Mouse (Mus musculus): ENCODE data around the gene Msh4.
"Not testable (repeated sequence)": the region's sequence is repeated elsewhere in the genome, so short reads cannot be mapped to it uniquely, and the experiment has no call there.

Msh4 gene

GRCm38 (mm10) chr3:153911882-153912440 is 6.0 kb upstream of the Msh4 start:
- in situ Hi-C loops (cut with MboI, MseI) = loop anchor here (10.0 to 25.0 kb wide), 3 partner anchors 1450 to 1700 kb away; partner anchors contain the start of genes Dnajb4 (in 2 of the 2) and Fubp1 (in 2 of the 2)

- in situ Hi-C loops (cut with MboI, MseI) = loop anchor here (10.0 to 25.0 kb wide), 3 partner anchors 1449 to 1699 kb away; partner anchors contain the start of genes Dnajb4 (in 2 of the 2) and Fubp1 (in 2 of the 2)
These were observed 5.4 kb upstream of the Msh4 start for GRCm38 (mm10) chr3:153911197-153911881.

DNA sequence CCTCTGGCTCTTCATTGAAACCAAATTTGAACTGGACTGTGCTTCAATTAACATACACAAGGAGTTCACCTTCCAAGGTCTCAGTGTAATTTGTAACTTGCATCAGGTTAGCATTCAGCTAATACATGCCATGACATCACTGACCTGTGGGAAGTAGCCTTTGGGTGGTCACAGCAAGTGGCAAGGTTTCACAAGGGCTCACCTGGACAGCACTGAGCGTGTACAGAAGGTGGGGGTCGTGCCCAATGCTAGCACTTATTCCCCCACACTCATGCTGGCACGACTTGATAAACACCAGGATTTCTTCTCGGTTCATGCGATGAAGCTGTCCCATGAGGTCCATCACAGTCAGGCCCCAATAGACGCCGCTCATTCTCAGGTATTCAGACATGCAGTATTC is 4.6 kb upstream of the Msh4 start:
- in situ Hi-C loops (cut with MboI, MseI) = loop anchor here (10.0 to 25.0 kb wide), 3 partner anchors 1448 to 1698 kb away; partner anchors contain the start of genes Dnajb4 (in 2 of the 2) and Fubp1 (in 2 of the 2)

GRCm38 (mm10) chr3:153908919-153909318 is 3.0 kb upstream of the Msh4 start:
- in situ Hi-C loops (cut with MboI, MseI) = loop anchor here (25.0 kb wide), 2 partner anchors 1447 to 1697 kb away; partner anchors contain the start of genes Dnajb4 (in 1 of the 2) and Fubp1 (in 1 of the 2)

DNA sequence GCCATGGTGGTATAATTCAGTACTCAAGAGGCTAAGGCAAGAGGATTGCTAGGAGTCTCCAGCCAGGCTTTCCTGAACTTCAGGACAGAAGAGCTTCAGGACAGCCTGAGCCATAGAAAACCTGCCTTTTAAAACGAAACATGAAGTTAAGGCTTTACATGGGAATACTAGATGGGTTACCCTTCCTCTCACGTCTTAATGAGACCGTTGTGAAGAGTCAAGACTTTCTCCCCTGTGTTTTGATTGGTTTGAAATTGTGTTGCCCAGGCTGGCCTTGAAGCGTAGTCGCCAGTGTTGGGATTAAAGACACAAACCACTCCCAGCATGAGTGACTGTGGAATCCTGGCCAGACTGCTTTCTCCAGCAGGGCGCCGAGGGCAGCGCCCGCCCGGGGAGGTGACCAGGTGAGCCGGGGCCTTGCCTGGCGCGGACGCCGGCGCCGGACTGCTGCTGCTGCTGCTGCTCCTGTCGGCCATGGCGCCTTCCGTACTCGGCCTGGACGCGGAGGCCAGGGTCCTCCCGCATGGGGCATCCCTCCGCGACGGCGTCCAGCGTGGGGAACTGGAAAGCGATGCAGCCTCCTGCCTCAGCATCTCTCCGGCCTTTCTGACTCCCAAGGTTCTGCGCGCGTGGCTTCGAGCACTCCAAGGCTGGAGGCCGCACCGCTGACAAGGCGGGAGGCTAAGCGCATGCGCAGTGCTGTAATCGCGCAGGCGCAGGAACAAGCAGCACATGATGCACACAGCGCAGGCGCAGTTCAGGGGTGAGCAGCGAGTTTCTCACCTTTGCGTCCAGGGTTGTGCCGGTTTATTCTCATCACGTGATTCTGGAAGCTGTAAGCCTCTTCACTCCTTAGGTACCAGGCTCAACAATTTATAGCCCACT is 445 bp downstream of the Msh4 start:
- in situ Hi-C loops (cut with MboI, MseI) = loop anchor here (25.0 kb wide), 2 partner anchors 1443 to 1693 kb away; partner anchors contain the start of genes Dnajb4 (in 1 of the 2) and Fubp1 (in 1 of the 2)

GRCm38 (mm10) chr3:153904586-153904985 is 1.4 kb downstream of the Msh4 start:
- in situ Hi-C loops (cut with MboI, MseI) = loop anchor here (25.0 kb wide), 2 partner anchors 1442 to 1692 kb away; partner anchors contain the start of genes Dnajb4 (in 1 of the 2) and Fubp1 (in 1 of the 2)

DNA sequence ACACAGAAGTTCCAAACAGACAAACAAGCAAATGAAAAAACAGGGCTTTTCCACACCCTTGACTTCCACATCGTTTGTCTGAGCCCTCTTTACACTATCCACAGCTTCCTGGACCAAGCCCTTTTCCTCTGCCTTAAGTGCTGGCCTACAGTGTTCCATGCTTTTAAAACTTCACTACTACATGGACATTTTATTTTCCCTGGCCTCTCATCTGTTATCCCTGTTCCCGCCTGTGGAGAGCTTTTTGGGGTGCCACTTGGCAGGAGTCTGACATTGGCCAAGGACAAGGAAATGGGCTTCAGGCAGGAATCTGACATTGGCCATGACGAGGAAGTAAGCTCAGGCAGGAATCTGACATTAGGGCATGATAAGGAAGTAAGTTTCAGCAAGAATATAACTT is 3.3 kb downstream of the Msh4 start:
- in situ Hi-C loops (cut with MboI, MseI) = loop anchor here (25.0 kb wide), 2 partner anchors 1440 to 1690 kb away; partner anchors contain the start of genes Dnajb4 (in 1 of the 2) and Fubp1 (in 1 of the 2)

DNA sequence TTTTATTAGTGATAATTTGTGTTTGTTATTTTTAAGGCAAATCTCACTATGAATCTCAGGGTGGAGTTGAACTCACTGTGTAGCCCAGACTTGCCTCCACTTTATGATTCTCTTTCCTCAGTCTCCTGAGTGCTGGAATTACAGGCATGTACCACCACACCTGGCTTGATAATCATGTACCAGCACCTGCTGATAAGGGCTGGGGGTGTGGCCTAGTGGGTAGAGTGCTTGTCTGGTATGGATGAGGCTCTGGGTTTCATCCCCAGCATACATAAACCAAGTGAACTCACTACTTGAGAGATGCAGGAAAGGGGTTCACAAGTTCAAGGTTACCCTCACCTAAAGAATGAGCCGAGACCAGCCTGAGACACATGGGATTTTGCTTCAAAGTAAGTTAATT is 4.0 kb downstream of the Msh4 start:
- in situ Hi-C loops (cut with MboI, MseI) = loop anchor here (25.0 kb wide), 2 partner anchors 1440 to 1690 kb away; partner anchors contain the start of genes Dnajb4 (in 1 of the 2) and Fubp1 (in 1 of the 2)

GRCm38 (mm10) chr3:153897216-153897615 is 8.7 kb downstream of the Msh4 start:
- in situ Hi-C loops (cut with MboI, MseI) = no loop called here

DNA sequence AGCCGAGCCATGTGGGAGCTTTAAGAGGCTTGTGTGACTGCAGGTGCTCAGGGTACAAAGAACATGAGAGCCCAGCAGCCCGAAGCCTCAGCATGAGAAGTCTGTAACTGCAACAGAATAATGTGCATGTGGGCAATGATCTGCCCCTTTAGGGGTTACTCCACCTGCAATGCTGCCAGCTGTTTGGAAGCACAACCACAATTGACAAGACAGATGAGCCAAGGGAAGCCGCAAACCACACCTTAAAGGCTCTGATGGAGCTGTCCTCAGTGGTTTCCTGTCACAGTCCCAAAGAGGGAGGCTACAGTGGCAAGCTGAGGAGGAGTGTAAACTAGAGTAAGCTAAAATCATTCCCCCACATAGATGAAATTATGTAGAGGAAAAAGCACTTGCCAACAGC is 10.5 kb downstream of the Msh4 start:
- in situ Hi-C loops (cut with MboI, MseI) = no loop called here

- in situ Hi-C loops (cut with MboI, MseI) = no loop called here
These were observed 16.7 kb downstream of the Msh4 start for GRCm38 (mm10) chr3:153889188-153889781.

GRCm38 (mm10) chr3:153888141-153888540 is 17.8 kb downstream of the Msh4 start:
- in situ Hi-C loops (cut with MboI, MseI) = no loop called here

DNA sequence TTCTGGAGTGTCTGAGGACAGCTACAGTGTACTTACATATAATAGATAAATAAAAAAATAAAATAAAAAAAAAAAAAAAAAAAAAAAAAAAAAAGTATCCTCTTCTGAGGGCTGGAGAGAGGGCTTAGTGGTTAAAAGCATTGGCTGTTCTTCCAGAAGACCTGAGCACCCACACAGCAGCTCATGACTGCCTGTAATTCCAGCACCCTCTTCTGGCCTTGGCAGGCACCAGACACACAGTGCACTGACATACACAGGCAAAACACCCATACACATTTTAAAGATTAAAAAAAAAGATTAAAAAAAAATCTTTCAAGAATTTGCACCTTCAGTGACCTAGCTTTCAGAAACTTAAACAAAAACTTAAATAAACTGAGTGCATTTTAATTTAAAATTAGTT is 19.6 kb downstream of the Msh4 start:
- in situ Hi-C loops (cut with MboI, MseI) = no loop called here

DNA sequence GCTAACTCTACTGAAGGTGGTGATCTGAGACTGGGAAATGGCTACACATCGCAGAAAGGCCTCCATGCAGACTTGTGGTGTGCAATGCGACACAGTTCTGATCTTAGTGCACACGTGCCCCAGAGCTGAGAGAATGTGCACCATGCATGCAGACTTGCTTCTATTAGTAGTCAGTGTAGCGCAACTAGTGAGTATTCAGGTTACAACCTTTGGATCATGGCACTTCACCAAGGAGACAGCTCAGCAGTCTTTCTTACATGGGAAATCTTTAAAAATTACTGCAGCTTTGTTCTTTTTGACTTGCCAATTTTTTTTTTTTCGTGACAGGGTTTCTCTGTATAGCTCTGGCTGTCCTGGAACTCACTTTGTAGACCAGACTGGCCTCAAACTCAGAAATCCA is 34.5 kb downstream of the Msh4 start:
- in situ Hi-C loops (cut with MboI, MseI) = no loop called here

- in situ Hi-C loops (cut with MboI, MseI) = no loop called here
These were observed 38.5 kb downstream of the Msh4 start for GRCm38 (mm10) chr3:153867149-153868136.

GRCm38 (mm10) chr3:153864636-153865429 is 41.1 kb downstream of the Msh4 start:
- in situ Hi-C loops (cut with MboI, MseI) = no loop called here

GRCm38 (mm10) chr3:153863816-153864215 is 42.1 kb downstream of the Msh4 start:
- in situ Hi-C loops (cut with MboI, MseI) = no loop called here

GRCm38 (mm10) chr3:153860392-153860791 is 45.5 kb downstream of the Msh4 start:
- in situ Hi-C loops (cut with MboI, MseI) = not testable (repeated sequence)
